Mouse (Mus musculus): ENCODE data around the gene Tmem50b.

Gene Tmem50b

GRCm38 (mm10) chr16:91597672-91598010 lies at the start of gene Tmem50b:
Gene Tmem50b (minus strand): TSS chr16:91597800.
- peak; percentile 100 for DNase-seq (ENCODE audit: low spot score)

DNA sequence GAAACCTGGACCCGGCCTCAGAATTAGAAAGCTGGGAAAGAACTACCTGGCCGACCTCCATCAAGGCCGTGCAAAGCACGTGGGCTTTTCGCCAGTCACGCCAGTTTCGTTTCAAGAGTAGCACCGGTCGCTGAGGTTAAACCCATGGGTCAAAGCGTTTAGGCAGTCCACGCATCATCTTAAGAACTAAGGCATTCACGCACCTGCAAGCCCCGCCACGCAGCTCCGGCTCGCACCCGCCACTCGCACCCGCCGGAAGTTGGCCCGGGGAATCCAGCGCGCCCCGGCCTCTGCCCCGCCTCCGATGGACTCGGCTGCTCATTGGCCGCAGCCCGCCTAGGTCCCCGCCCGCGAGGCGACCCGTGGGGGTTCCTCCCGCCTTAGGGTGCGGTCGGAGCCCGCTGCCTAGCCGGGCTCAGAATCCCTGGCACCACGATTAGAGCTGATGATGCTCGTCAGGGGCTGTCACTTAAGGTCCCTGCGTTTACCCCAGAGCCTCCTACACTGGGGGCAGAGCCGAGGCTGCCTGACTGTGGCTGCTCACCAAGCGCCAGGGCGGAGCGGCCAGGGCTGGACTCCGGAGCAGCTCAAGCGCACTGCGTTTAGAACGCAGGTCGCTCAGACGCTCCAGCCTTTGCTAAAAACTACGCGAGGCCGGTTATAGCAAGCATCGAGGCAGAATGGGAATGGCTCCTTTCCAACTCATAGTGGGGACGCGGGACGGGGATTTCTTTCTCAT lies 49.2 kb upstream of the Tmem50b start, which contains the start of gene Gart:
Gart (minus strand) TSS at position 272 of the 739 bp plus-strand sequence.
- DNase-seq (ENCODE audit: low spot score) = peak; percentile 95

- DNase-seq (ENCODE audit: low spot score) = peak; percentile 44
Measured at GRCm38 (mm10) chr16:91645995-91646602, 48.5 kb upstream of the Tmem50b start.

- DNase-seq (ENCODE audit: low spot score) = peak; percentile 19
Measured at GRCm38 (mm10) chr16:91645420-91645819, 47.8 kb upstream of the Tmem50b start.

- peak; percentile 36 for DNase-seq (ENCODE audit: low spot score)
Measured at GRCm38 (mm10) chr16:91644901-91645300, 47.3 kb upstream of the Tmem50b start.

- no peak for DNase-seq (ENCODE audit: low spot score)
Measured at GRCm38 (mm10) chr16:91640171-91640570, 42.6 kb upstream of the Tmem50b start.

DNA sequence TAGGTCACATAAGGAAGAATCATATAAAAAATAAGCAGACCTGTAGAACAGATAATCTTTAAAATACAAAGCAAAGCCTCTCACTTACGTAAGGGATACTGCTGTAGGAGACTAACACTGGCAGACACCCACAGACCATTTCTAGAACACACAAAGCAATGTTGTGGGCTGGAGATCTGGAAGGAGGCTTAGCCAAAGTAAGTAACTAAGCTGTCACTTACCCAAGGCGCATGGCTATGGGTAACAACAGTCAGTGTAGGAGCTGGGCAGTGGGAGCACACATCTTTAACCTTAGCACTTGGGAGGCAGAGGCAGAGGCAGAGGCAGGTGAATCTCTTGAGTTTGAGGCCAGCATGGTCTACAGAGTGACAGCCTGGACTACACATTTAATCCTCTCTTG lies 42.0 kb upstream of the Tmem50b start:
- DNase-seq (ENCODE audit: low spot score) = no peak

- peak; percentile 84 for DNase-seq (ENCODE audit: low spot score)
Measured at GRCm38 (mm10) chr16:91639161-91639560, 41.6 kb upstream of the Tmem50b start.

DNA sequence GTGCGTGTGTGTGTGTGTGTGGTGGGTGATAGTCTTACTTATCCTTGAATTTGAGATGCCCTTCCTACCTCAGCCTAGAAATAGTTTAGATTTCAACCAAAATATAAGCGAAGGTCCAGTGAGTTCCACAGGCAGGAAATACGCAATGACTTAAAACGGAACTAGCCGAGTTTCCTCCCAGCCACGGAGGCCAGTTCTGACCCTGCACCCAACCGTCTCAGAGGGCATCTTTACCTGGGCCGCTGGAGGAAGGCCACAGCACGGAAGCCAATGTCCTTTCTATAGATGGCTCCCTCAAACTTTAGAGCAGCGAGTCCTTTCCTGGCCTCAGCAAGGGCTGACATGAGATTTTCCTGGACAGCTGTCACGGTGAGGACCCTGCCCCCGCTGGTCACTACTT lies 36.0 kb upstream of the Tmem50b start:
- DNase-seq (ENCODE audit: low spot score) = no peak

- DNase-seq (ENCODE audit: low spot score) = no peak
Measured at GRCm38 (mm10) chr16:91632940-91633339, 35.3 kb upstream of the Tmem50b start.

DNA sequence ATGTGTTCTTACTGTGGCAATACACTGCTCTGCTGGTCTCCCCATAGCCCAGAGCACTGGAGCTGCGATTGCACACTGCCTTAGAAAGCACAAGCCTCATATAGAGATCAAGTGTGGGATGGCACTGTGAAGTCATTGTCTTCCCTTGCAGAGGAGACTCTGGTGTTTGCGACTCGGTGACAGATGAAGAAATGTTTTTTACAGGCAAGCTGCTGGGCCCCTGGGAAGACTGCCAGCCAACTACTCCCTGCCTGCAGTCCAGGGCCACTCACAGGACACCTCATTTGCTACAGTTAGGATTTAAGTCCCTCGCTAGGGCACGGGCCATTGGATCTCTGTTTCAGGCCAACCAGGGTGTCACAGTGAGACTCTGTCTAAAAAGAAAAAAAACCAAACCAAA lies 34.8 kb upstream of the Tmem50b start:
- DNase-seq (ENCODE audit: low spot score) = peak; percentile 82

GRCm38 (mm10) chr16:91630584-91630983 lies 33.0 kb upstream of the Tmem50b start:
- DNase-seq (ENCODE audit: low spot score) = no peak

- no peak for DNase-seq (ENCODE audit: low spot score)
Measured at GRCm38 (mm10) chr16:91629749-91630148, 32.1 kb upstream of the Tmem50b start.

- no peak for DNase-seq (ENCODE audit: low spot score)
Measured at GRCm38 (mm10) chr16:91628673-91629072, 31.1 kb upstream of the Tmem50b start.

GRCm38 (mm10) chr16:91627831-91628230 lies 30.2 kb upstream of the Tmem50b start:
- no peak for DNase-seq (ENCODE audit: low spot score)

GRCm38 (mm10) chr16:91623074-91623473 lies 25.5 kb upstream of the Tmem50b start:
- DNase-seq (ENCODE audit: low spot score) = no peak

- no peak for DNase-seq (ENCODE audit: low spot score)
Measured at GRCm38 (mm10) chr16:91620991-91621390, 23.4 kb upstream of the Tmem50b start.

DNA sequence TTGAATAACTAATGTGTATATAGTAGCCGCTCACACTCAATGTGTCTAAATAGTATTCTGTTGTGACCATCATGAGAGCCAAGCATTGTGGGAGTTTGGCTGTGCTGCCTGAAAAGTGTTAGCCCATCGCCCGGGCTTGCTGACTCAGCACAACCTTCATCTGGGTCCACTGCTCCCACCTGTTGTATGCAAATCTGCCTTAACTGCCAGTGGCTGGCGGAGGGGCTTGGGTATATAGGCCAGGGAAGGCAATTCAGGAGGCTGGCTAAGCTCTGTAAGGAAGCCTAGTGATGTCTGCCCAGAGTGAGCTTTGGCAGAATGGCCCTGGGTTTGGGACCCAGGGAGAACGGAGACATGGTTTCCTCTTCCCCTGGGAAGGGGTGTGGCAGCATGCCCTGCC lies 22.6 kb upstream of the Tmem50b start:
- DNase-seq (ENCODE audit: low spot score) = no peak

- peak; percentile 82 for DNase-seq (ENCODE audit: low spot score)
Measured at GRCm38 (mm10) chr16:91618511-91619501, 21.2 kb upstream of the Tmem50b start, which contains the start of gene Dnajc28. Gene Dnajc28 (minus strand): TSS chr16:91619026.

DNA sequence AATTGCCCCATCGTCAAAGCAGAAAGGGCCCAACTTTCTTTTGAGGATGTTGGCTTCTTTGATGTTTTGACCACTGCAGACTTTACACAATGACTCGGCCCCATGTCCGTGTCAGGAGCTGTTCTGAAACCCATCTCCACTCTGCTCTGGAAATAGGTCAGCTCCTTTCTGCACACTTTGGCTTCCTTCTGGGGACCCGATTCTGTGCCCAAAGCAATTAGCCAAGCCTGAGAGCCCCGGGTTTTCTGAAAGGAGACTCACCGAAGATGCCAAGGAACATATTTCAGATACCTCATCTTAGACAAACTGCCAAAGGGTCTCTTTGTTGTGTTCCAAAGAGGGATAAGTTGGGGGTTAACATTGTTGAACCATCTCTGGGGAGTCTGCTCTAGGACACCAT lies 17.0 kb upstream of the Tmem50b start:
- DNase-seq (ENCODE audit: low spot score) = no peak

- DNase-seq (ENCODE audit: low spot score) = no peak
Measured at GRCm38 (mm10) chr16:91612525-91612924, 14.9 kb upstream of the Tmem50b start.

DNA sequence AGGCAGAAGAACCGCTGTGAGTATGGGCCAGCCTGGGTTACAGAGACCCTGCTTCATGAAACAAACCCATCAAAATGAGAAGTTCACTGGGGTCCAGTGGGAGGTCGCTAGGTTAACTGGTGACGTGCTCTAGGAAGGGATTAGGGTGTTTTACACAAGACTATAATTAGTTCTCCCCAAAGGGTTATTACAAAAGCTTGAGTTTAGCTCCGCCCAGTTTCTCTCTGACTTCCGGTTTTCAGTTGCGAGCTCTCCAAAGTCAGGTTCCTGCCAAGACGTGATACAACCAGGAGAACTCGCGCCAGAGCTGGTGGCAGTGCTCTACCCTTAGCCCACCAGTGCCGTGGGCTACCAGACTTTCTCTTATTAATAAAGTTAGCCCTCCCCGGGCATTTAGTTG lies 13.6 kb upstream of the Tmem50b start:
- DNase-seq (ENCODE audit: low spot score) = no peak
